8 mouse cellular contexts compared by ENCODE assay signal in the genomic region with DNA sequence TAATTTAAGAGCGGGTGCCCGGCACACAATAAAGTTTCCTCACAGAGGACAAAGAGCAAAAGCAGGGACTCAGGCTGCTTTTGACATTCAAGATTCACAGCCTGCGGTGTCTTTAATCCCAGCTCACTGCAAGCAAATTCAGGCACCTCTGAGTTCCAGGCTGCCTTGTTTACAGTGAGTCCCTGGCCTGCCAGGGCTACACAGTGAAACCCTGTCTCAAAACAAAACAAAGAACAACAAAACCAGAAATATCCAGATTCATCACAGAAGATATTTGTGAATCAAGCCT. TPM values are rescaled to one million over a fixed set of nuclear protein-coding genes. Genes with fewer than 3 reads are reported as not detected.
DNase-seq lines count a peak whose midpoint lies in the region; ATAC-seq and TF ChIP-seq lines count a peak whose summit lies in the region.

No protein-coding gene starts in this region.

- H3K4me3 ChIP-seq in heart, embryonic 15.5 days, result peak overlapping the region; percentile 75
- peak overlapping the region; percentile 50 for H3K4me3 ChIP-seq in forebrain, postnatal 0 days (ENCODE audit: low read depth, low read length)
- peak overlapping the region; percentile 69 for H3K4me3 ChIP-seq in liver, embryonic 15.5 days (replicated peaks)

- no peak for ATAC-seq in heart, embryonic 15.5 days (replicated peaks; ENCODE audit: insufficient number of reproducible peaks, insufficient read depth, low FRiP score, low read depth)
- ATAC-seq in forebrain, postnatal 0 days, result peak; percentile 15
- no peak for ATAC-seq in liver, embryonic 15.5 days (ENCODE audit: insufficient read depth)
- no peak for ATAC-seq in monocyte, adult 5-6 weeks (replicated peaks; ENCODE audit: insufficient number of reproducible peaks, low FRiP score, low TSS enrichment, poor library complexity, severe bottlenecking)

- peaks cover 10% of the 10 kb centered on the region; the same call in 1 of the 2 replicates for H3K36me3 ChIP-seq in heart, embryonic 15.5 days
- no peaks in the 10 kb centered on the region for H3K36me3 ChIP-seq in forebrain, postnatal 0 days (ENCODE audit: insufficient read depth)
- H3K36me3 ChIP-seq in liver, embryonic 15.5 days (replicated peaks), result peaks cover 5% of the 10 kb centered on the region; the same call in 1 of the 2 replicates

- H3K4me2 ChIP-seq in heart, embryonic 15.5 days, result peak overlapping the region; percentile 81
- H3K4me2 ChIP-seq in forebrain, postnatal 0 days (ENCODE audit: low read depth), result peak overlapping the region; percentile 82
- H3K4me2 ChIP-seq in liver, embryonic 15.5 days, result peak overlapping the region; percentile 80

- H3K27me3 ChIP-seq in heart, embryonic 15.5 days, result no peaks in the 10 kb centered on the region
- no peaks in the 10 kb centered on the region for H3K27me3 ChIP-seq in forebrain, postnatal 0 days (ENCODE audit: insufficient read depth, low read length)
- H3K27me3 ChIP-seq in liver, embryonic 15.5 days, result no peaks in the 10 kb centered on the region

- no peak for DNase-seq in heart, postnatal 4 days
- DNase-seq in adipocyte (ENCODE audit: low spot score), result peak; percentile 57
- no peak for DNase-seq in forebrain, postnatal 0 days
- DNase-seq in embryo, embryonic 10 days (ENCODE audit: low spot score), result no peak
- no peak for DNase-seq in cerebellum, adult 9-10 months

- peak overlapping the region; percentile 68 for H3K9ac ChIP-seq in heart, embryonic 15.5 days
- H3K9ac ChIP-seq in forebrain, postnatal 0 days, result 0 out of 2 replicates have a peak overlapping the region, but pooled peaks have one; percentile 56
- peak overlapping the region; percentile 65 for H3K9ac ChIP-seq in liver, embryonic 15.5 days

- peaks cover 3% of the 10 kb centered on the region for H3K4me1 ChIP-seq in heart, embryonic 15.5 days (replicated peaks)
- no peaks in the 10 kb centered on the region; the same call in 1 of the 2 replicates for H3K4me1 ChIP-seq in forebrain, postnatal 0 days (ENCODE audit: insufficient read depth)
- H3K4me1 ChIP-seq in liver, embryonic 15.5 days (replicated peaks), result peaks cover 10% of the 10 kb centered on the region

- no peaks in the 10 kb centered on the region for H3K9me3 ChIP-seq in heart, embryonic 15.5 days (replicated peaks)
- no peaks in the 10 kb centered on the region for H3K9me3 ChIP-seq in forebrain, postnatal 0 days (ENCODE audit: low read length)
- no peaks in the 10 kb centered on the region for H3K9me3 ChIP-seq in liver, embryonic 15.5 days (replicated peaks)

- TF ChIP-seq CTCF in forebrain, postnatal 0 days (IDR thresholded peaks at IDR 0.05; ENCODE audit: low read depth), result no peak

- peak overlapping the region; percentile 71 for H3K27ac ChIP-seq in heart, embryonic 15.5 days
- H3K27ac ChIP-seq in forebrain, postnatal 0 days (ENCODE audit: low read depth, low read length), result no peak overlapping the region
- no peak overlapping the region; the same call in 1 of the 2 replicates for H3K27ac ChIP-seq in liver, embryonic 15.5 days (replicated peaks)

- 10% methylated on average over 3 of the region's 3 CpGs for WGBS in heart, embryonic 15.5 days
- WGBS in forebrain, postnatal 0 days, result 2% methylated on average over 3 of the region's 3 CpGs
- 13% methylated on average over 3 of the region's 3 CpGs for WGBS in liver, embryonic 15.5 days (ENCODE audit: insufficient replicate concordance)

RNA-seq across cellular contexts. Expression of gene Zfp874a, which starts 0.5 kb away (rescaled TPM):
- 5.8 and 5.9 TPM in 2 replicates for polyA plus RNA-seq in heart, embryonic 15.5 days (2015; fragmentation: Nextera tagmentation; extraction: Ambion mirVana)
- 1 to 10 TPM; 2.4 to 2.7 TPM for total RNA-seq in heart, postnatal 4 days (2021)
- 10.0 and 12.8 TPM in 2 replicates for total RNA-seq in forebrain, postnatal 0 days (2014; rRNA removed)
- 3.6 and 4.7 TPM in 2 replicates for polyA plus RNA-seq in forebrain, postnatal 0 days (2015; fragmentation: Nextera tagmentation; extraction: Ambion mirVana)
- 6.0 and 7.0 TPM in 2 replicates for polyA plus RNA-seq in liver, embryonic 15.5 days (2015; fragmentation: Nextera tagmentation; extraction: Ambion mirVana)
- 12.1 to 16.7 TPM (median 12.4 TPM) in 3 replicates for total RNA-seq in monocyte, adult 5-6 weeks (2017)

RNA-seq across cellular contexts. Expression of gene Zfp459, which starts 30.7 kb away (rescaled TPM):
- 0.30 and 0.62 TPM in 2 replicates for polyA plus RNA-seq in heart, embryonic 15.5 days (2015; fragmentation: Nextera tagmentation; extraction: Ambion mirVana)
- under 1 TPM in 1 of 2 experiments, not detected in 1; 0.38 TPM for total RNA-seq in heart, postnatal 4 days (2021)
- 1.9 and 2.1 TPM in 2 replicates for total RNA-seq in forebrain, postnatal 0 days (2014; rRNA removed)
- 0.53 and 0.71 TPM in 2 replicates for polyA plus RNA-seq in forebrain, postnatal 0 days (2015; fragmentation: Nextera tagmentation; extraction: Ambion mirVana)
- polyA plus RNA-seq in liver, embryonic 15.5 days (2015; fragmentation: Nextera tagmentation; extraction: Ambion mirVana), result 0.10 and 0.22 TPM in 2 replicates
- 0.38 to 2.4 TPM (median 0.53 TPM) in 3 replicates for total RNA-seq in monocyte, adult 5-6 weeks (2017)

RNA-seq across cellular contexts. Expression of gene Zfp874b, which starts 32.1 kb away (rescaled TPM):
- 1.8 and 3.0 TPM in 2 replicates for polyA plus RNA-seq in heart, embryonic 15.5 days (2015; fragmentation: Nextera tagmentation; extraction: Ambion mirVana)
- 1 to 10 TPM; 4.8 to 6.3 TPM for total RNA-seq in heart, postnatal 4 days (2021)
- 9.3 and 17.5 TPM in 2 replicates for total RNA-seq in forebrain, postnatal 0 days (2014; rRNA removed)
- polyA plus RNA-seq in forebrain, postnatal 0 days (2015; fragmentation: Nextera tagmentation; extraction: Ambion mirVana), result 2.3 TPM in 2 replicates
- 2.5 and 3.4 TPM in 2 replicates for polyA plus RNA-seq in liver, embryonic 15.5 days (2015; fragmentation: Nextera tagmentation; extraction: Ambion mirVana)
- 7.0 to 23.5 TPM (median 15.8 TPM) in 3 replicates for total RNA-seq in monocyte, adult 5-6 weeks (2017)

RNA-seq across cellular contexts. Expression of gene Zfp58, which starts 48.4 kb away (rescaled TPM):
- 7.8 and 8.0 TPM in 2 replicates for polyA plus RNA-seq in heart, embryonic 15.5 days (2015; fragmentation: Nextera tagmentation; extraction: Ambion mirVana)
- 1 to 10 TPM; 4.3 to 4.8 TPM for total RNA-seq in heart, postnatal 4 days (2021)
- total RNA-seq in forebrain, postnatal 0 days (2014; rRNA removed), result 4.9 and 9.2 TPM in 2 replicates
- polyA plus RNA-seq in forebrain, postnatal 0 days (2015; fragmentation: Nextera tagmentation; extraction: Ambion mirVana), result 3.6 and 4.9 TPM in 2 replicates
- 2.1 and 2.4 TPM in 2 replicates for polyA plus RNA-seq in liver, embryonic 15.5 days (2015; fragmentation: Nextera tagmentation; extraction: Ambion mirVana)
- 8.7 to 12.2 TPM (median 11.9 TPM) in 3 replicates for total RNA-seq in monocyte, adult 5-6 weeks (2017)

RNA-seq across cellular contexts. Expression of gene Zfp429, which starts 52.3 kb away (rescaled TPM):
- polyA plus RNA-seq in heart, embryonic 15.5 days (2015; fragmentation: Nextera tagmentation; extraction: Ambion mirVana), result 2.6 and 4.6 TPM in 2 replicates
- total RNA-seq in heart, postnatal 4 days (2021), result 1 to 10 TPM; 2.2 to 3.5 TPM
- total RNA-seq in forebrain, postnatal 0 days (2014; rRNA removed), result 2.4 and 12.1 TPM in 2 replicates
- polyA plus RNA-seq in forebrain, postnatal 0 days (2015; fragmentation: Nextera tagmentation; extraction: Ambion mirVana), result 1.1 and 1.6 TPM in 2 replicates
- 1.8 and 2.0 TPM in 2 replicates for polyA plus RNA-seq in liver, embryonic 15.5 days (2015; fragmentation: Nextera tagmentation; extraction: Ambion mirVana)
- total RNA-seq in monocyte, adult 5-6 weeks (2017), result 11.6 to 19.8 TPM (median 18.6 TPM) in 3 replicates
